Mouse (Mus musculus): ENCODE data around the gene Podn.

Gene Podn

DNA sequence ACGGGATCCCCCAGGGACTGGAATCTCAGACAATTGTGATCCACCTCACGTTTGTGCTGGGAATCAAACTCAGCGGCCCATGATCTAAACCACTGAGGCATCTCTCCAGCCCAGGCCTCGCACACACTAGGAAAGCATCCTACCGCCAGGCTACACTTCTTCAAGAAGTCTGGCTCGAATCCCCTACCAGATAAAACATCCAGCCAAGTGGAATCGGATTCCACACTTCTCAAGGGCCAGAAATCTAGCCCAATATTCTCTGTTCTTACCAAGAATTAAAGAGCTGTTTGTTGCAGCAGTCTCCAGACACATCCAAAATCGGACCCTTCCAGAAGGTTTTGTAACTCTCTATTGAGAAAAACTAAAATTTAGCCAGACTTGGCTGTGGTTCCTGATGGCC, 59.2 kb downstream of the Podn start:
- DNase-seq = no peak

DNA sequence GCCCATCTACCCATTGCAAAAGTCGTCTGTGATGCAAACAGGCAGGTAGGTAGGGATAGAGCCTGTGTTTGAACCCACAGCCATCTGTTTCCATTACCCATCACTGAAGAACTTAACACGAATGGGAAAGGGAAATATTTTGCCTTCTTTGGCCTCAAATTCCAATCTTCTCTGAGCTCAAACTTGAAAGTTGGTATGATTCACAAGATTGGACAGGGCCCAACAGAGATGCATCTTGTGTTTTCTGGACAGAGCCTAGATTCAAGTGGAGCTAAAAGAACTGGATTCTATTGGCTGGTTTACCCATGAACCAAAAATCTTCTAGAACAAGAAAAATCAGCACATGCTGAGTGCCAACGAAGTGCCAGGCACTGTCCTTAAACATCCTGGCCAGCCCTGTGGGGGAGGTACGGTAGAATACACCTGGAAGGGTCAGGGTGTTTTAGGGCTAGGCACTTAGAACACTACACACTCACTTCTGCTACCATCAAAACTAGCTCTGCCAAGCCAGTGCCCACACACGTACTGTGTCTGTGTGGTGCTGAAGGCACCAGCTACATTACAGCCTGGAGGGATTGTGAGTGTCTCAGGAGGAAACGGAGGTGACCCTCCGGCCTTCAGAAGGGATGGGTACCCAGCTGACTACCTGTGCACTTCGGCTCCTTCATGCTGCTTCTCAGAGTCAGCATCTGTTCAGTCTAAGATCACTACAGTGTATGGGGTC, 63.0 kb downstream of the Podn start:
- DNase-seq = no peak

DNA sequence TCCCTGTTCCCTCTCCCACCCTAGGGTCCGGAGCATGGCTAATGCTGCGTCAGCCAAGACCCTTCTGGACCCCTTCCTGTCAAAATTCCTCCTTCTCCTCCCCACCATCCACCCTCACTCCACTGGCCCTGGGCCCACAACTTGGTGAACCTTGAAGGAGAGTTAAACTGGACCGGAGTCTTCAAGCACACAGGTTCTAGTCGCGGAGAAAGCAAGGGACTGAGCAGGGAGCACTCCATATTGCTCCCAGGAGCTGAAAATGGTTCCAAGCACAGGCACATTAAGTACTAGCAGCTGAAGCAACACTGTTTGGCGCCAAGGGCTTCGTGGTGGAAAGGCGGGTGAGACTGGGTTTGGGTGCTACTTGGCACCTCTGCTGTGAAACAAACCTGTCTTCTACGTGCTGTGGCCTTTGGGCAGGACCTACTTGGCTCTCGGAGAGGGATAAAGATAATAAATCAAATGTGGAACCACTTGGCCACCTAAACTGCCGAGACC, 63.8 kb downstream of the Podn start:
- DNase-seq = no peak

DNA sequence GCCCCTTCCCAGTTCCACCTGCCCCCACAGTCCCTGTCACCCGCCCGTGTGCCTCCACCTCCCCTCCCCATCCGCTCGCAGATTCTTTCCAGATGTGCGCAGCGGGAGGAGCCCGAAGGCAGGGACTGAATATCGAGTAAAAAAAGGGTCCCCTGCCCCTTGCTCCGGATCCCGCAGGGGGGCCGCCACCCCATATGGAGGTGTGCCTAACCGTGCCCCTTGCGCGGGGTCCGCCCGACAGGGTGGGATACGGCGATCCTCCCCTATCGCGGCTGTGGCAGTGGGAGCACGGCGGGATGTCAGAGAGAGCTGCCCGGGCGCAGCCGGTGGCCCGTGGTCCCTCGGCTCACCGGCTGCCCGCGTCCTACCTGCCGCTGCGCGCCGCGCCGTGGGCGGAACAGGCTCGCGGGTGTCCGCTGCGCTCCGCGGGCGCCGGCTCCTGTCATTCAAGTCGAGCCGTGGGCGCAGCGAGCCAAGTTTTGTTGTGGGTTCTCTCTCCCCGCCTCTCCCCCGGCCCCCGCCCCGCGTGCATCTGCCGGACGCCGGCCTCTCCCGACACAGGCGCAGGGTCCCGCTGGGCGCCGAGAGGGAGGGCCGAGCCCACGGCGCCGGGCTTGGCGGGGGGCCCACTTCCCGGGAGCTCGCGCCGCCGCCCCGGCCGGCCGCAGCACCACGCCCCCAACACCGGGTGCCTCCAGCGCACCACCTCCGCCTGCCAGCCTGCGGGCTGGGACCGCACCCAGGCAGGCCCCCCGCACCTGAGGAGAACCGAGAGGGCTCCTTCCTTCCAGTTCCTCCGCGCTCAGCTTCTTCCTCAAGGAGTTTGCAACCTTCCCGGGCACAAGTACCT, 64.5 kb downstream of the Podn start:
- DNase-seq = peak; percentile 41 to 55

DNA sequence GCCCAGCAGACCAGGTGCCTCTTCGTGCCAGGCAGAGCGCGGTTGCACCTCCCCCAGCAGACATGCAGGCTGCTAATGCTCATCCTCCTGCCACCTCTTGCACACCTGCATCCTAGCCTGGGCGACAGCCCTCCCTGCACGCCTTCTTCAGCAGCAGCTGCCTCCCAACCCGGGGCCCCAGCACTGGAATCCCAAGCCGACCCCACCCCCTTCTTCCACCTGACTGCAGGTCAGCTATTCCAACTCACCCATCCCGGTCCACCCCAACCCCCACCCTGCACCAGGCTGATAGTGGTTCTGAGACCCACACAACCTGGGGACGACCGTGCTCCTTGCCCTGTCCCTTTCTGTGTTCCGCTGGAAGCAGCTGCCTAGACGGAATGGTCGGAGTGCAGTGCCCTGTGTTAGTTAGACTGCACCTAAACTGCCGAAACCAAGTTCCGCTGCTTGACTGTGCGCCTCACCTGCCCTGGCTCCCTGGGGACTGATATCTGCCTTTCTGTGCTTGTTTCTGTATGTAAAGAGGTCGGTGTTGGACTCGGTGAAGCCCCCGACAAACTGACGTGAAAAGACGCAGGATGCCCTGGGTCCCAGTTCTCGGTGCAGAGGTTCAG, 65.2 kb downstream of the Podn start:
- DNase-seq = no peak

DNA sequence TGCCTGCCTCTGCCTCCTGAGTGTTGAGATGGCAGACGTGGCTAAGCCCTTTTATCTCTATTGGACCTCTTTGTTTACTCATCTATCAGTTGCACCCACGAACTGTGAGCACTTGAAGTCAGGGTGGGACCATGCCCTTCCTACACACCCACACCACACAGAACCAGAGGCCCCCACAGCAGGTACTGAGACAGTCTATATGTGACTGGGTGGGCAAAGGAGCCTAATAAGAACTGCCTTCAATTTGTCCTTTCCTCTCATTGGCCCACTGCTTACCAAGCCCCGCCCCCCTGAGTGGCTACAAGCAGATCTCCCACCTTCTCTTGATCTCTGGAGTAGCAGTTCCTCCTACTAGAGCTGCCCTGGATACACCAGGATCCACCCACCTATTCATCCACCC, 70.1 kb downstream of the Podn start:
- no peak for DNase-seq

DNA sequence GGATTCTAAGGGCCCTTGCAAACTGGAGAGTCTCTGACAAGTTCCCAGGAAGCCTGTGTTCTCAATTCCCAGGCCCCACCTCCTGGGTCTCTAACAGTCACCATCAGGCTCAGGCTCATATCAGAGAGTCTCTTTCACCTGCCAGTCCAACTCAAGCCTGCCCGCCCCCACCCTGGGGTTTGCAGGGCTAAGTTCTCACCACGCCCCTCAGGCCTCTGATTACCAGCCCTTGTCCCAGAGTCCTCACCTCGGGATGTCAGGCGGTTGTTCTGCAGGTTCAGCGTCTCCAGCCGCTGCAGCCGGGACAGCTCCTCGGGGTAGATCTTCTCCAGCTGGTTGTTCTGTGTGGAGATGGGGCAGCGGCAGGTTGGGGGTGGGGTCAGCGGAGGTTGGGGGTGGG, 71.0 kb downstream of the Podn start:
- peak; percentile 74 to 81 for DNase-seq

DNA sequence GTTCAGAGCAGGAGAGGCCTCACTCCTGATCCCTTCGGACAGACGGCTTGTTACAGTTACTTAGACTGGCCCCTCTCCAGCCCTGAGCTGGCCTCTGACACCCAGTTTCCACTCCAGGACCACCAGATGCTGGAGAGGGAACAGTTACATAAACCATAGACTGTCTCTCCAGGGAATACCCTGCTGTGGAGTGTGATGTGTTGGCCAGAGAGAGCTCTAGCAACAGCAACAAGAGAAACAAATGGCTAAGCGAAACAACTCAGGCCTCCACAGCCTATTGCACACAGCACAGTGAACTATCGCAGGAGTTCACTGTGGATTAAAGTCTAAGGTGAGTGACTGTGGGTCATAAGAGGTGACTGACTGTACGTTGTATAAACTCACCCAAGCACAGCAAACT, 71.6 kb downstream of the Podn start:
- DNase-seq = peak; percentile 35 to 36

DNA sequence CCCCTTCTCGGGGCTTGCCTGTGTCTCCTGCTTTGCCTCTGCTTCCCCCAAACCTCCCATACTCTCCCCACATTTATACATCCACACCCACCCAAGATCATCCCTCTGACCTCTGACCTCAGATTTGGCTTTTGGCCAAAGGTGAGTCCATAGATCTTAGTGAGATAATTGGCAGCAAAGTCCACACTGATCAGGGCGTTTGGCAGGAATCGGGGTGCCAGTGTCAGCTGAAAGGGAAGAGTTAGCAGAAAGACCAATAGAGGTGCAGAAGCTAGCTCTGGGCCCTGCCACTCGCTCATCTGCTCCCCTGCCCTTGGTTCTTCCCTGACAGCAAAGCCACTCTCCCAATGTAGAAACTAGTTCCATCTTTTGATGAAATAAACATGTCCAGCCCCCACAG, 73.1 kb downstream of the Podn start:
- DNase-seq = no peak

DNA sequence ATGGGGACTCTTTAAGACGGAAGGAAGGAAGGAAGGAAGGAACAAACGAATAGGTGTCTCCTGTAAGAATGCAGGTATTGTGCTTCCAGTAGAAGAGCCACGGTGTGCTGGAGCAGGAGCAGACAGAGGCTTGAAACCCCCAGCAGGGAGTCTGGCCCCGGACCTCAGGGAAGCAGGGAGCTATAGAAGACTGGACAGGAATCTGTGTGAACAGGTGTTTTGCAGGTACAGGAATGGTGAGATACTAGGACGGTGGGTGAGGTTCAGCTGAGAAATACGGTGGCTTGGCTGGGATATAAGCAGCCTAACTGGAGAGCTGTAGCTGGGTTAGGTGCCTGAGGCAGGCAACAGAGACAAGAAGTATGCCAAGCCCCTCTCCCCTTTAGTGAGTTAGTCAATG, 76.1 kb downstream of the Podn start:
- DNase-seq = no peak

DNA sequence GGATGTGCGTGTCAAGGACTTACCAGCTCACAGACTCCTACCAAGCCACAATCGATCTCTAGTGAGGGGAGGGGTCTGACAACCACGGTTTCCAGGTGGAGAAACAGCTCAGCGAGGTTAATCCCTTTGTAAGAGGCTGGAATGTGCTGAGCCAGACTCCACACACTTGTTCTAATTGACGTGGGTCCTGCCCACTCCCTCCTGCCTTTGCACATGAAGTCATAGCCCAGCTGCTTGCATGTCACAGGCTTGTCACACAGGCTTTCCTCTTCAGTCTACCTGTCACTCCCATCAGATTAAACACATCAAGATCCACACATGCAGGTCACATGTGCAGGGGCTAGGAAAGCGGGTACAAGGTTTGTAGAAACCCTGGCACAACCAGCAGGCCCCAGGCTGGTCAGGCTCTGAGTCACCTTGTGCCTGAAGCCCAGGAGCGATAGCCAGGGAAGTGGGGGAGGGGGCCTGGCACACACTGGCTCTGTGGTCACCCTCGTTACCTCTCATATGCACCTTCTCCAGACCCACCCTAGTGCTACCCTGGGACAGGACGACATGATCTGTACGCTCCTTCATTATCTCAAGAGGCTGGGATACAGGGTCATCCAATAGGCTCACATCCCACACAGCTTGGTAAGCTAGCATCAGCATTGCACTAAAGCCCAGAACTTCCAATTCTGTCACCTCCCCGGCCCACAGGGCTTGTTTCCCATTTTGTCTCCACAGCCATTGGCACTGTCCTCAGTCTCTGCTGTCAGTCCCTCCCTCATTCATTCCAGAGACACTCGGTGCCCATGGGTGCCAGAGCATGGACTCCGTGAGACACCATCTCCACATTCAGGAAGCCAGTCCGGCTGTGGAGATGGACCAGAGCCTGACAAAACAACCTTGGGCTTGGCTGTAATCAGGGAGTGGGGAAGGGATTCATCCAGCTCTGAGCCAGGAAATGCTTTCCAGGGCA, 77.0 kb downstream of the Podn start:
- DNase-seq = no peak

DNA sequence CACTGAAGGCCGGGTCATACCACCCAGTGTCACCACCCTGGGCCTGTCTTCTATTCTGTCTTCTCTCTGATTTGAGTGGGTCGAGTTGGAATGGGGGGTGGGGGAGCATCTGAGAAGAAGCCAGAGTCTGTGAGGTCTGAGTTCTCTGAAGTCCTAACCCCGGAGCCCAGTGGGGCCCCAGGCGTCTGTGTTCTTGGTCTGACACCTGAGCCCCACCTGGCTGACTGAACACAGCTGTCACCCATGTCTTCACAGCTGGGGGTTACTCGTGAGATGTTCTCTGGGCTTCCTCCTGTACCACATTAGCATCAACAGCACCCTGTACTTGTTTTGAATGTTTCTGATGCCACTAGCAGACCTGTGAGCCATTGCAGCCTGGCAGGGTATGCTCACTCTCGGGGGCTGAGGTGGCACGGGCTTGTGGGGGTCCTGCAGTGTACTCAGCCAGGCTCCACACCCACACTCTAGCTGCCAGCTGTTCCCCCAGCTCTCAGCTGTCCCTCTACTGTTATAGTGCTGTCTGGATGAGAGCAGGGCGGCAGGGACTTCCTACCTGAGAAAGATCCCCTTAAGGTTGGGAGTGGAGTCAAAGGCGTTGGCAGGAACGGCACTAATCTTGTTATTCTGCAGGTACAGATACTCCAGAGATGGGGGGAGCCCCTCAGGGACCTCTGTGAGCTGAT, 77.9 kb downstream of the Podn start:
- DNase-seq = no peak

DNA sequence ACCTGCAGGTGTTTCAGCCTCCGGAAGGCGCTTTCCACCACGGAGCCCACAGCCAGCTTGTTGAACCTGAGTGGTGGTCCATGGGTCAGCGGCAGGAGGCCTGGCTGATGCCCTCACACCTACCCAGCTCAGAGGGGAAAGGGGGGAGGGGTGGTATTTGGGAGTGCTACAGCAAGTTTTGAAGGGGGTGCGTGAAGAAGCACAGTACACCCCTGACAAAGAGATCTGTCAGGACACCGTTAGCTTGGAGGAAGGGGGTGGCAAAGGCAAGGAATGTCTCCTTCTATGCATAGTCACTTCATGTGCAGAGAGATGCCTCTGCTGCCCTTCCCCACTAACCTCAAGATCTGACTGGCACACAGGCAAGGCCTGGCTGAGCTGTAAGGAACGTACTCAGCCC, 78.4 kb downstream of the Podn start:
- DNase-seq = no peak

DNA sequence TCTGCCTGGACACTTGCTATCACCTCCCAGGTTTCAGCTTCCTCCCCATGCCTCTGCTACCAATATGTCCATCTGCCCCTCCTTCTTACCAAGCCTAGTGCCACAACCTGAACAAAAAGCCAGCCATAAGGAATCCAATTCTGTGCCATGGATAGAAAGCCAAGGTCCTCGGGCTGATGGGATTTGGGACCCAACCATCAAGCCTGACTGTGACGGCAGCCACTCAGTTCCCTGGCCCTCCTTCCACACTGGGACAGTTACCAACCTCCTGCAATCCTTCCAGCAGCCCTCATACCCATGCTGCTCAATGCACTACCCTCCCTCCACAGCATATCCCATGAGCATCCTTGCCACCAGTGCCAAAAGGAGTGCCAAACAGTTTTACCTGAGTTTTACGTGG, 79.9 kb downstream of the Podn start:
- no peak for DNase-seq

DNA sequence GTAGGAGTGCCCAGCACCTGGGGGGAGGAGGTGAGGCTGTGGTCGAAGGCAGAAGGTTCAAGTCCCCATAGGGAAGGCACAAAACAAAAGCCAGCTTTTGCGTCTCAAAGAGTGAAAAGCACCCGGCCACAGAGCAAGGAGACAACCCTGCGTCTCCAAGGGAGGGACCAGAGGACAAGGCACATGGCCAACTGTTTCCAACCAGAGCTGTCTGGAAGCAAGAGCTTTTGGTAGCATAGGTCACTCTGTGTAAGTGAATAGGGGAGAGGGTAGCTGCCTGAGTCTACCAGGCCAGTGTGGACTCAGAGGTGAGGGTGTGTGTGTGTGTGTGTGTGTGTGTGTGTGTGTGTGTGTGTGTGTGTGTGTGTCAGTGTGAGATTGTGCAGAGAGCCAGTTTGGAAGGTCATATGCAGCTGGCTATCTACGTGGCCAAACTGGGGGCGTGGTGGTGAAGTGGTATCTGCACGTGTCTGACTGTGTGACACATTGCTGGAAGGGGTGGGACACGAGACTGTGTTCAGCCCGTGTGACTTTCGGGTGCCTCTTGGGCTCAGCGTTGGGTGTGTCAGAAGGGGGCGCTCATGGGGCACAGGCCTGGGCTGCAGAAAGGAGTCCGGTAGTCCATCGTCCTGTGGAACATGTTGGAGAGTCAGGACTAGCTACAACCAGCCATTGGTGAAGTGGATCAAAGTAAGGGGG, 81.0 kb downstream of the Podn start:
- peak; percentile 83 to 88 for DNase-seq

DNA sequence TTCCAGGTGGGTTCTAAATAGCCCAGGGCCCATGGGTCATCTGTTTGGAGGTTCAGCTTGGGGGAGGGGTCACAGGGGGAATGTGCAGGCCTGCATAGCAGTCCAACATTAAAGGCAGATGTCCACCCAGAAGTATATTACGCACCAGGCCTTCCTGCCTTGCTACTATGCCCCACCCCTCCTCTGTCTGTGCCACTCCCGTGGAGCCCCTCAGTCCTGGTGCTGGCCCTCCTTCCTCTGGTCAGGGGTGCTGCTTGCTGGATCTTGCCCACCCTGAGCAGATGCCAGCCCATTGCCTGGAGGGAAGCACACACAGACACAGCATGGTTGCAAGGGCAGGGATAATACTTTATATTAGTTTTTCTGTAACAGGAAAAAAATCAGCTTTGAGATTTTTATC, 81.8 kb downstream of the Podn start:
- DNase-seq = no peak

DNA sequence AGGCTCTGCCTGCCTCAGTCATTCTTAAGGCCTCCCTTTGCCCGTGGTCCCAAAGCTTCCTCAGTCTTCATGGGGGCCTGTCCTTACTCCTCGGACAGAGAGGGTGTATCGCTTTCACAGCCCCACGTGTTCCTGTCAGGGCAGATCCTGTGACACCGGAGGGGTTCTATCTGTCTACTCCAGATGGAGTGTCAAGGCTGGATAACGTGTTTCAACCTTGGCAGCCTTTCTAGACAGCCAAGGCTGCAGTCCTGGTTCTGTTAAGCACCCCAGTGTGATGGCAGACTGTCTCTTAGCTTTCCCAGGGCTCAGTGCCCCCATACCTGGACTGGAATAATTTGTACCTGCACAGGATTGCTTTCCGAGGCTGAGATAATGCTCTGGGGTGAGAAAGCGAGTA, 87.7 kb downstream of the Podn start:
- no peak for DNase-seq

DNA sequence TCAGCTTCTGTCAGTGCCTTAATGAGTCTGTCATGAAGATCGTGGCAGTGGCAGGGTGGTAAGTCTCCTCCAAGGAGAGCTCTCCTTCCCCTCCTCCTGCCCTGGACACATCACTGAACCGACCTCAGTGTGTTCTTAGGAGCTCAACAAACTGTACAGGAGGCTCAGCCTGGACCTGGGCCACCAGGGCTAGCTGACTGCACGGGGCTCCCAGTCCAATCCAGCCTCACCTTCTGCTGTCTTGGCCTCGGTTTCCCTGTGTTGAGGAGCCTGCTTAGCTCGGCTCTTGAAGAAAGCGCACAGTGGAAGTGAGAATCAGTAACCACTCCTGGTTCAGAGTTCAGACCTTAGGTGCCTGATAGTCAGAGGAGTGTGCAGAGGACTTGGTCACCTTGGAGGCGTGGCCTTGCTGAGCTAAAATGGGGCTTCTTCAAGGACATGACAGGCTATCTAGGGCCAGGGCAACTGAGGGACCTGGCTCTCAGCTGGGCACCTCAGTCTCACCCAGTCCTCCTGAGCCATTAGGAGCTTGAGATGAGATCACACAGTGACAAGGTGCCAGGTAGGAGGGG, 88.6 kb downstream of the Podn start:
- DNase-seq = no peak

DNA sequence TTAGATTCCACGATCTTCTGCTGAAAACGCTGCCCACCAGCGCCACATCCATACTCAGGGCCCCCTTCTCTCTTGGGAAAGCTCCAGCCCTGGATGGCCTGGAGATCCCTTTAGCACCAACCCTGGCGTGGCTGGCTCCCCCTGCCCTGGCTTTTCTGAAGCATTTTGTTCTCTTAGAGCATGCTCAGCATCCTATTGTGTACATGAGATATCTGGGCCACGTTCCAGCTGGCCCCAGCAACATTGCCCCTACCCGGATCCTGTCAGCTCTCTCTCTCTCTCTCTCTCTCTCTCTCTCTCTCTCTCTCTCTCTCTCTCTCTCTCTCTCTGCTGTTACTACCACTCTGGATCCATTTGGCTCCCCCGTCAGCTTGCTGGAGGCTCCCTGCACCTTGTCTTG, 90.9 kb downstream of the Podn start:
- no peak for DNase-seq

DNA sequence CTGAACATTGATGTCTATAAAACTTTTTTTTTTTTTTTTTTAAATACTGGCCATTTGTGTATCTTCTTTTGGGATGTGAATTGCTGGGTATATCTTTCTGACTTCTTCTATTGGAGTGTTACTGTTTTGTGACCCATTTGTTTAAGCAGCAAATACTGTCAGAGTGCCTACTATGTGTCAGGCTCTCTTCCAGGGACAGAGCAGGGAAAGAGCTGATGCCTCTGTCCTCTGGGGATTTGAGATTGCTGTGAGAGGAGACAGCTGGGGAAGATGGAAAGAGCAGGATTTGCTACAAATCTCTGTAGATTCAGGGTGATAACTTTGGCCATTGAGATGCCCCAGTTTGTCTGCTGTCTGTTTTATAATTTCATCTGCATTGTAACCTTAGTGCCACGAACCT, 96.9 kb downstream of the Podn start:
- no peak for DNase-seq

All from lung, adult 18-20 months (tissue).